Mouse (Mus musculus) kidney, adult 11 months (tissue): ENCODE results near the gene Pnmal1.

Source experiments
- DNase-seq: peaks from one replicate; pipeline ENCODE4 v3.0.0; 2022

Gene Pnmal1

GRCm38 (mm10) chr7:16924037-16924834 is 35.2 kb upstream of the Pnmal1 start, which contains the start of gene Calm3:
TSS of gene Calm3 (minus strand) at chr7:16924114.
- peak; percentile 99 for DNase-seq

- DNase-seq = no peak
These were observed 31.1 kb upstream of the Pnmal1 start for GRCm38 (mm10) chr7:16928341-16928740.

DNA sequence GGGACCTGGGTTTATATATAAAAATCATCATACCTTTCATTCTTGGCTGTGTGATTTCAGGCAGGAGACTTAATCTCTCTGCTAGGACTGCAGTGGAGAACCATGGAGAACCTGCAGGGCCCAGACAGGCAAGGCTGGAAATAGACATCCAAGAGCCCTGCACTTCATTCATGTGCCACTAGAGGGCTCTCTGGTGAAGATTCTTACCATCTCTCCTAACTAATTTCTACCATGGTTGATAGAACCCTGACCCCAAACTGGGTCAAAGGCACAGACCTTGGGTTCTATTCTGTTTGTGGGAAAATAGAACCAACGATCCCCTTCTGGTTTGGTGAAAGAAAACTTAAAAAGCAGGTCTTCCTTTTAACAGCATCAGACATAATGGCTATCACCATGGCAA is 28.6 kb upstream of the Pnmal1 start:
- no peak for DNase-seq

DNA sequence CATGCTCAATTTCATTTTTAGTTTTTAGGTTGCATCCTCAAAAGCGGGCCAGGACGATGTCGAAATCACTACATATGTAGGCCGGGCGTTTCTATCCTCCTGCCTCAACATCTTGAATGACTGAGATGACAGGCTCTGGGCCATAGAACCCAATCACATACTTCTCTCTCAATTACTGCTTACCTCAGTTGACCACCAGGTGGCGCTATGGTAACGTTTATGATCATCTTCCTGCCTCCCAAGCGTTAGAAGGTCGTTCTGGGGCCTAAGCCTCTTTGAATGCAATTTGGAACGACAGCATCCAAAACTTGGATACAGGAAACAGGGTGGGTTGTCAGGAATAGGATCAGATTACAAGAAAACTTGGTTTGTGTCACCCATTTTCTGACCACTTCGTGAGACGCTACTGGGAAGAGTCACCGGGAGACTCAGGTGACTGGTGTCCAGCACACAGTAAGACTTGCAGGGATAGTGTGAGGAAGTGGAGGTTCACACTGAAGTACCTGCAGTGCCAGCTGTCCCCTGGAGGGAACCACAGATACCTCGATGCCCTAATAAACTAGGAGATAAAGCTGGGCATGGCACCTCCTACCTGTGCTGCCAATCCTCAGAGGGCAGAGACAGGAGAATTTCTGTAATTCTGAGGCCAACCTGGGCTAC is 27.4 kb upstream of the Pnmal1 start:
- peak; percentile 67 for DNase-seq

DNA sequence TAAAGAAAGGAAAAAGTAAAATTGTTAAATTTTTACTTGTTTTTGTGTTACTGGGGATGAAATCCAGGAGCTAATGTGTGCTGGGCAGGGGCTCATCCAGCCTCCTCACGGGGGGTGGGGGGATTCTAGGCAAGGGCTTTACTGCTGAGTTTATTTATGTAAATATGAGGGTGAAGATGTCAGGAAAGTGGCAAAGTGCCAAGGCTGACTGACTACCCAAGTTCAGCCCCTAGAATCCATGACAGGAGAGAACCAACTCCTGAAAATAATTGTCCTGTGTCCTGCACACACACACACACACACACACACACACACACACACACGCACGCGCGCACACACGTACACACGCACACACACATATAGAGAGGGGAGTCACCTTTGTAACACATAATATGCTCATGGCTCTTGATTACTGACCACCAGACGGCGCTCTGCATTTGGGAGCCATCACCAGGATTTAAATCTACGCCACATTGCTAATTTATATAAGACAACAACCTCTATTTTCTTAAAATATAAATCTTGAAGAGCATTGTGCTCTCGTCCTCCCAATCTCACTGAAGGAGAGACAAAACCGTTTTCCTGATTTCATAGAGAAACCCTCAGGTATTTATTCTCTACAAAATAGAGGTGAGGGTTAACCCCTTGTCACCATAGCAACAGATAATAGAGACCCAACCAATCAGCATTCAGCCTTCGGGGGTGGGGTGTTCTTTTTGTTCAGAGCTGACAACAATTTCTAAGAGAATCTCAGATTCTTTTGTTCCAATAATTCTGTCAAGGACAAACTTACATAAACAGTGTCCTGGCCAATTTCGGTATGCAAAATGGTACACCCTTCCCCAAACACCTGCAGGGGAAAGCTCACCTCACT is 26.5 kb upstream of the Pnmal1 start:
- no peak for DNase-seq

GRCm38 (mm10) chr7:16937312-16937711 is 22.2 kb upstream of the Pnmal1 start:
- DNase-seq = no peak

- DNase-seq = no peak
These were observed 21.2 kb upstream of the Pnmal1 start for GRCm38 (mm10) chr7:16938117-16938791.

DNA sequence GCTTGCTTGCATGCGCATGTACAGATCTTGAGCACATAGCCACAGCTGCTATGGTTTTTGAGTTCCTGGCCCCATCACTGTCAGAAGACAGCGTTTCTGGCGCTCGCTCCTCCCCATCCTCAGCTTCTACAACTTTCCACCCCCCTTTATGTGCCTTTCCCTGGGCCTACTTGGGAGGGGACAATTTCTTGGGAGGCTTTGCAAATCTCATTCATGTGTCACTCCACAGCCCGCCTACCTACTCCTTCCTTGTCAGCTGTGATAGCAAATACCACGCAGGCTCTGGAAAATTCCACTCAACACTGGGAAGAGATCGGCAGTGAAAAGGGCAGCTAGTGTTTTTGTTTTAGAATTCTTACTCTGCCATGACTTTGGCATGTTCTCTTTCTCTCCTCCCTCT is 19.2 kb upstream of the Pnmal1 start:
- peak; percentile 51 for DNase-seq

GRCm38 (mm10) chr7:16942861-16943260 is 16.6 kb upstream of the Pnmal1 start:
- no peak for DNase-seq

GRCm38 (mm10) chr7:16944061-16944807 is 15.2 kb upstream of the Pnmal1 start, which contains the start of gene Pnmal2:
TSS of gene Pnmal2 (plus strand) at chr7:16944682.
- DNase-seq = peak; percentile 78

DNA sequence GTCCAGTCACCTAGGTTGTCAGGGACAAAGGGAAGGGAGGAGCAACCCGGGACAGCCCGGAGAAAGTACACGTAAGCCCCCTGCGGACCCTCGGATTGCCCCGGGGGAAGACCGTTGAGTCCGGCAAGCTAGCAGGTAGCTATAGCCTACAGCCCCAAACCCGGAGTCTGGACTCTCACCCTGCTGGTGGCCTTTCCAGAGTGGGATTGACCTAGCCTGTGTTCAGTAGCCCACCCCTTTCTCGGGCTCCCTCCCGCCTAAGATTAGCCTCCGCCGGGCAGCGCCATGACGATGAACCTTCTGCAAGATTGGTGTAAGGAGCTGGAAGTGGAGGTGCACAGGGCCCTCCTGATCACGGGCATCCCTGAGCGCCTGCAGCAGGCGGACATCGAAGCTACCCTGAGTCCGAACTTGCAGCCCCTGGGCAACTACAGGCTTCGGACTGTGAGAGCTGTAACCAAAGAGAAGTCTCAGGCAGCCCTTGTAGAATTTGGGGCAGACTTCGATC is 14.6 kb upstream of the Pnmal1 start:
- no peak for DNase-seq

- DNase-seq = no peak
These were observed 14.1 kb upstream of the Pnmal1 start for GRCm38 (mm10) chr7:16945419-16945818.

DNA sequence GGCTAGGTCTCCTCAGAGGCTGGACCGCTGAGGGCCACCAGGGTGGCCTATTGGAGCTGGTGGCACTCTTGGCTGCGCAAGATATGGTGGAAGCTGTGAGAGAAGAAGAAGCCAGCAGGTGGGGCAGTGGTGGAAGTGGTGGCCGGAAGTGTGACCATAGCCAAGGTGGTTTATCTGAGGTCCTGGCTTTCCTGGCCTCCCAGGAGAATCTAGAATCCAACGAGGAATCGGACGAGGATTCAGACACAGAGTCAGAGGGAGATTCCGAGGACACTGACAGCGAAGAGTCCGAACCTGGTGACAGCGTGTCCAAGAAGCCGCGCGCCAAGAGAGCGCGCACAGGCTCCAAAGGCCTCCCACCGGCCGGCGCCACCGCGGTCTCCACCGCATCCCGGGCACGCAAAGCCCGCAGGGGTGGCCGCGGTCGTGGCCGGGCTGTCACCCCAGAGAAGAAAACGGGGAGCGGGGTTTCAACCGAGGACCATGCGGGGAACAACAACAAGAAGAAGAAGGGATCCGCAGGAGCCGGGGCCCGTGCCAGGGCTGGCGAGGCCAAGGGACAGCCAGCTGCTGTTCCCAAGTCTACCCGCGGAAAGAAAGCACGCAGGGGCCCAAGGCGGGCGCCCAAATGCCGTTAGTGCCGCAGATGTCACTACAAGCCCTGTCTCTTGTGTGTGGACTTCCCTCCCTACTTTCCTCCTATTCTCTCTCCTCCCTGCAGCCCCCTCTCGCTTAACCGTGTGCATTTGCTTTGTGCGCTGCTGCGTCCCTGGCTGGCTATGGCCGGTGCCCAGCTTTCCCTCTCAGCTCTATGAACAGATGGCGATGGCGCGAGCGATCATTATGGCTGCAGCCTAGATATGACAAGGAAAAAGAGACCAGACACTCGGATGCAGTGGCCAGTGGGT is 12.8 kb upstream of the Pnmal1 start:
- DNase-seq = no peak

DNA sequence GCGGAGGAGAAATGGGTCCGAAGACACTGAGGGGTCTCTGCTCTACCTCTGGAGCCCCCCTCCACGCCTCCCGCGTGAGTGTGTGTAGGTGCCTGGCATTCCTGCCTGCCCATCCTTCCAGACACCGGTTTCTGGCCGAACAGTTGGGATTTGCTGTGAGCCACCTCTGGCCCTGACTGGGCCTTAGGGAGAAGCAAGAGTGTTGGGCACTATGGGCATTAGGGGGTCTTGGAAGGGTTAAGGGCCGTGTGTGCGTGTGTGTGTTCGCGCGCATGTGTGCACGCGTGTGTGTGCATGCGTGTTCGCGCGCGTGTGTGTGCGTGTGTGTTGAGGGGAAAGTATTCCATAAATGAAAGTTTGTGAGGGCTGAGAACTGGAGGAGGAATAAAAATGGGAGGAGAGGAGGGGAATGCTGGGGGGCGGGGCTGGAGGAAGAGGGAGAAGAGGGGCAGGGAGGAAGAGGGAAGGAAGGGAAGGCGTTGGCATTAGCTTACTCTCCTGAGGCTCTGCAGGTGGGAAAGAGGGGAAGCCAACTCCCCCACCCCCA is 12.1 kb upstream of the Pnmal1 start:
- no peak for DNase-seq

DNA sequence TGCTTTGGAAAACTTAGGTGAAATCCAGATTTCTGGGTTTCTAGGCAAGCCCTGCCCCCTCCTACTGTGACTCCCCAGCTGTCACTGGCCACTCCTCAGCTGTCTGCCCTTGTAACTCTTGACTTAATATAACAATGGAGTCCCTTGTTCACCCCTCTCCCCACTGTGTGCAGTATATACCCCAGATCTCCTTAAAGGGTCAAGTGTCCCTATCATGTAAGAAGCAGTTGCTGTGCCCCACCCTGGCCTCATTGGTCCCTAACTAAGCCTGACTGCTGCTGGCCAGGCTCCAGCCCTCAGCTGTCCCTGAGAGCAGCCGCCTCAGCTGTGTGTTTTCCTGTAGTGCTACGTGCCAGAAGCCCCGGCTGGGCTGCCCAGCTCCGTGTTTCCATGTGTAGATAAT is 11.5 kb upstream of the Pnmal1 start:
- DNase-seq = no peak

- no peak for DNase-seq
These were observed 10.5 kb upstream of the Pnmal1 start for GRCm38 (mm10) chr7:16948923-16949458.

GRCm38 (mm10) chr7:16949908-16950841 is 9.3 kb upstream of the Pnmal1 start:
- peak; percentile 61 for DNase-seq

DNA sequence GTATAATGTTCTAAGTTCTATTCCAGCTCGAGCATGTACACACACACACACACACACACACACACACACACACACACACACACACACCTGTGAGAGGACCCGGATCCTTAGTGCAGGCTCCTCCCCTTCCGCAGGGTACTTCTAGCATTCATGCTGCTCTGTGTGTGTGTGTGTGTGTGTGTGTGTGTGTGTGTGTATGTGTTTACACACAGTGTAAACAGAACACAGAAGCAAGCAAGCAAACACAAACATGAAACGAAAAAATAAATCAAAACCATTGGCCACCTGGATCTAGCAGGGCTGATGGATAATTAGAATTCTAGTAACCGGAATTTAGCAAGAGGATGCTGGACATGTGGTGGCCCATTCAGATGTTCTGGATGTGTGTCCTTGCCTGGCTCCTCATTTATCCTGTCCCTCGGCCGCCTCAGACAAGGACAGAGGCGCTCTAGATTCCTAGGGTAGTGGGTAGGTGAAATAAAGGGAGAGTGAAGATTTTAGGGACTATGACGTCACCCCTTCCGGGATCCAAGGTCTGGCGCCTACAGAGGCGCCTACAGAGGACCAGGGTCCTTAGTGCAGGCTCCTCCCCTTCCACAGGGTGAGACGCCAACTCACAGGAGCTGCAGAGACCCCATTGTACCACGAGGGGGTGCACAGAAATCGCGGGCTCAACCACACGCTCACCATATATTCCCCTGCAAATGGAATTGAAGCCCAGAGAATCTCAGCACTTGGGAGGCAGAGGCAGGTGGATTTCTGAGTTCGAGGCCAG is 8.4 kb upstream of the Pnmal1 start:
- peak; percentile 62 for DNase-seq
